ENCODE assay signal across 11 mouse cellular contexts in genomic region chr2:128091431-128092369, GRCm38 (mm10). TPM values are rescaled to one million over a fixed set of nuclear protein-coding genes. Genes with fewer than 3 reads are reported as not detected.
A peak's percentile ranks its signal among the peaks of the same experiment; 100 is the strongest.
DNase-seq lines count a peak whose midpoint lies in the region; ATAC-seq lines count a peak whose summit lies in the region.
"Had no signal": no experiment of that assay in that cellular context is flagged by ENCODE, and none has a peak within 500 bp of the region (broad histone marks: within the 10 kb centered on the region; RNA-seq: fewer than 3 reads in every experiment).

No protein-coding gene starts in this region.

- no peak overlapping the region for H3K4me3 ChIP-seq in forebrain, embryonic 14.5 days (ENCODE audit: low read depth, low read length)
- H3K4me3 ChIP-seq in forebrain, embryonic 13.5 days = no peak overlapping the region
- no peak overlapping the region for H3K4me3 ChIP-seq in midbrain, embryonic 13.5 days (replicated peaks)
- H3K4me3 ChIP-seq: heart, embryonic 13.5 days; neural tube, embryonic 12.5 days had no signal

- intact Hi-C loops in left cerebral cortex, postnatal 10 days (cut with DNase I) = no loop called here

- WGBS in forebrain, embryonic 14.5 days = 39% methylated on average over 11 of the region's 11 CpGs
- WGBS in forebrain, embryonic 13.5 days = 37% methylated on average over 11 of the region's 11 CpGs
- WGBS in midbrain, embryonic 13.5 days = 36% methylated on average over 11 of the region's 11 CpGs

- H3K9me3 ChIP-seq in forebrain, embryonic 14.5 days (replicated peaks; ENCODE audit: control insufficient read depth, low read length) = no peaks in the 10 kb centered on the region
- H3K9me3 ChIP-seq in forebrain, embryonic 13.5 days (replicated peaks) = no peaks in the 10 kb centered on the region
- H3K9me3 ChIP-seq in midbrain, embryonic 13.5 days = no peaks in the 10 kb centered on the region
- H3K9me3 ChIP-seq: heart, embryonic 13.5 days; neural tube, embryonic 12.5 days had no signal

- no peaks in the 10 kb centered on the region for H3K27me3 ChIP-seq in forebrain, embryonic 14.5 days (replicated peaks; ENCODE audit: control insufficient read depth, insufficient read depth, low read length)
- no peaks in the 10 kb centered on the region for H3K27me3 ChIP-seq in forebrain, embryonic 13.5 days
- no peaks in the 10 kb centered on the region for H3K27me3 ChIP-seq in midbrain, embryonic 13.5 days
- H3K27me3 ChIP-seq: heart, embryonic 13.5 days; neural tube, embryonic 12.5 days had no signal

- no peak overlapping the region for H3K27ac ChIP-seq in forebrain, embryonic 14.5 days (ENCODE audit: low read depth, low read length)
- H3K27ac ChIP-seq in forebrain, embryonic 13.5 days = no peak overlapping the region
- no peak overlapping the region for H3K27ac ChIP-seq in midbrain, embryonic 13.5 days
- H3K27ac ChIP-seq: heart, embryonic 13.5 days; neural tube, embryonic 12.5 days had no signal

- ATAC-seq in forebrain, embryonic 14.5 days = no peak
- no peak for ATAC-seq in forebrain, embryonic 13.5 days
- peak; percentile 86 for ATAC-seq in inflammation-experienced regulatory T-cells, adult 6 months
- ATAC-seq in midbrain, embryonic 13.5 days = peak; percentile 77

- DNase-seq in forebrain, embryonic 14.5 days (ENCODE audit: low spot score) = peak; percentile 9
- DNase-seq in CD4-positive, CD25-positive, alpha-beta regulatory T cell, adult 2 months (ENCODE audit: low read depth, low spot score) = peak; percentile 81
- no peak for DNase-seq in left cerebral cortex, postnatal 10 days (ENCODE audit: extremely low spot score in 1 of 2, low spot score in 2 of 2)
- no peak for DNase-seq in right cerebral cortex, postnatal 36 days (ENCODE audit: low spot score in 2 of 2)
- no peak for DNase-seq in cerebellum, adult 11 months
- DNase-seq: cerebellum, adult 11-12 months had no signal

- H3K4me2 ChIP-seq in forebrain, embryonic 14.5 days (ENCODE audit: low read length) = no peak overlapping the region
- no peak overlapping the region for H3K4me2 ChIP-seq in forebrain, embryonic 13.5 days
- H3K4me2 ChIP-seq in midbrain, embryonic 13.5 days (replicated peaks) = no peak overlapping the region
- H3K4me2 ChIP-seq: heart, embryonic 13.5 days; neural tube, embryonic 12.5 days had no signal

- no peaks in the 10 kb centered on the region for H3K4me1 ChIP-seq in forebrain, embryonic 14.5 days (ENCODE audit: control insufficient read depth, insufficient read depth, low read length)
- H3K4me1 ChIP-seq in forebrain, embryonic 13.5 days = peaks cover 14% of the 10 kb centered on the region
- H3K4me1 ChIP-seq in midbrain, embryonic 13.5 days (replicated peaks) = peaks cover 12% of the 10 kb centered on the region

- no peak overlapping the region for H3K9ac ChIP-seq in forebrain, embryonic 14.5 days (ENCODE audit: low read length)
- no peak overlapping the region for H3K9ac ChIP-seq in forebrain, embryonic 13.5 days
- H3K9ac ChIP-seq in midbrain, embryonic 13.5 days (replicated peaks) = no peak overlapping the region
- H3K9ac ChIP-seq: heart, embryonic 13.5 days; neural tube, embryonic 12.5 days had no signal

- H3K36me3 ChIP-seq in forebrain, embryonic 14.5 days (ENCODE audit: control insufficient read depth, insufficient read depth, low read length) = no peaks in the 10 kb centered on the region
- H3K36me3 ChIP-seq in forebrain, embryonic 13.5 days (ENCODE audit: poor library complexity, severe bottlenecking) = no peaks in the 10 kb centered on the region
- no peaks in the 10 kb centered on the region for H3K36me3 ChIP-seq in midbrain, embryonic 13.5 days
- H3K36me3 ChIP-seq: heart, embryonic 13.5 days; neural tube, embryonic 12.5 days had no signal

RNA-seq across cellular contexts. Expression of gene Bcl2l11, which starts 34.1 kb away (rescaled TPM):
- polyA plus RNA-seq in forebrain, embryonic 14.5 days (2014; fragmentation: Nextera tagmentation; extraction: Ambion mirVana) = 6.6 and 8.2 TPM in 2 replicates
- 11.0 and 12.1 TPM in 2 replicates for polyA plus RNA-seq in forebrain, embryonic 13.5 days (2015; fragmentation: Nextera tagmentation; extraction: Ambion mirVana)
- polyA plus RNA-seq in inflammation-experienced regulatory T-cells, adult 6 months (2017; shearing (Covaris generic)) = 10 to 100 TPM in 2 of 3 experiments, 1 to 10 TPM in 1; 8.8 to 16.6 (median 14.3) TPM
- 10.6 and 13.3 TPM in 2 replicates for polyA plus RNA-seq in midbrain, embryonic 13.5 days (2015; fragmentation: Nextera tagmentation; extraction: Ambion mirVana)
- total RNA-seq in left cerebral cortex, postnatal 10 days (2021) = 10 to 100 TPM in 1 of 2 experiments, 1 to 10 TPM in 1; 9.5 to 10.7 TPM

Comparison
In these comparisons a context has a peak if more than half of its experiments do, and no peak if none do; other contexts are left out.
1. ATAC-seq: peak in inflammation-experienced regulatory T-cells, adult 6 months (single experiment) and midbrain, embryonic 13.5 days (single experiment); none in forebrain, embryonic 14.5 days (single experiment) and forebrain, embryonic 13.5 days (single experiment).
2. DNase-seq: peak in forebrain, embryonic 14.5 days (single experiment) and CD4-positive, CD25-positive, alpha-beta regulatory T cell, adult 2 months (single experiment); none in left cerebral cortex, postnatal 10 days (0 of 2), right cerebral cortex, postnatal 36 days (0 of 2) and cerebellum, adult 11 months (single experiment).